Mouse (Mus musculus) limb, embryonic 13.5 days (tissue): ENCODE data around the gene Zan. TPM values are rescaled to one million over a fixed set of nuclear protein-coding genes. Genes with fewer than 3 reads are reported as not detected.

ENCODE experiments used
- ATAC-seq: fragments of 200-750 bp; cut with Nextera tagmentation; 2 replicates; pipeline ENCODE4 v1.8.0; 2017; ENCODE audit warnings: low read depth, moderate number of reproducible peaks, moderate TSS enrichment; ENCODE audit not compliant: low FRiP score
- H3K27ac ChIP-seq: fragments of 300-500 bp; sonication (generic); 2 replicates; pipeline ENCODE4 v1.5.1; 2015; ENCODE audit warnings: inconsistent platforms, mild to moderate bottlenecking, moderate library complexity
- H3K27me3 ChIP-seq: fragments of 300-500 bp; sonication (generic); 2 replicates; pipeline ENCODE4 v1.6.1; 2015; ENCODE audit warnings: mild to moderate bottlenecking, inconsistent platforms
- H3K36me3 ChIP-seq: fragments of 300-500 bp; sonication (generic); 2 replicates; pipeline ENCODE4 v1.6.1; 2015; ENCODE audit warnings: inconsistent platforms, mild to moderate bottlenecking, moderate library complexity
- H3K4me1 ChIP-seq: fragments of 300-500 bp; sonication (generic); 2 replicates; pipeline ENCODE4 v1.6.1; 2015; ENCODE audit warnings: inconsistent platforms
- H3K4me2 ChIP-seq: fragments of 300-500 bp; sonication (generic); replicated peaks from 2 replicates; pipeline ENCODE4 v1.6.1; 2015; ENCODE audit warnings: inconsistent platforms, mild to moderate bottlenecking, moderate library complexity
- H3K4me3 ChIP-seq: fragments of 300-500 bp; sonication (generic); 2 replicates; pipeline ENCODE4 v1.5.1; 2015; ENCODE audit warnings: moderate library complexity, mild to moderate bottlenecking, inconsistent platforms
- H3K9ac ChIP-seq: fragments of 300-500 bp; sonication (generic); 2 replicates; pipeline ENCODE4 v1.6.1; 2015; ENCODE audit warnings: mild to moderate bottlenecking, inconsistent platforms
- H3K9me3 ChIP-seq: fragments of 300-500 bp; sonication (generic); 2 replicates; pipeline ENCODE4 v1.6.1; 2016; ENCODE audit warnings: inconsistent platforms
- WGBS: fragments of 180-500 bp; shearing (Covaris S2); methylation state at CpG from one replicate; pipeline ENCODE4 v1.1.7; 2015; 5-methylcytosine and 5-hydroxymethylcytosine counted together
- polyA plus RNA-seq: library from polyadenylated mRNA; unstranded; fragments of >200 nt; fragmentation: Nextera tagmentation; extraction: Ambion mirVana; gene quantifications from 2 replicates; pipeline ENCODE4 v1.2.1, GENCODE M21; 2015

Zan gene
- polyA plus RNA-seq, 1 experiment from 2014 or later = 0.05 TPM

DNA sequence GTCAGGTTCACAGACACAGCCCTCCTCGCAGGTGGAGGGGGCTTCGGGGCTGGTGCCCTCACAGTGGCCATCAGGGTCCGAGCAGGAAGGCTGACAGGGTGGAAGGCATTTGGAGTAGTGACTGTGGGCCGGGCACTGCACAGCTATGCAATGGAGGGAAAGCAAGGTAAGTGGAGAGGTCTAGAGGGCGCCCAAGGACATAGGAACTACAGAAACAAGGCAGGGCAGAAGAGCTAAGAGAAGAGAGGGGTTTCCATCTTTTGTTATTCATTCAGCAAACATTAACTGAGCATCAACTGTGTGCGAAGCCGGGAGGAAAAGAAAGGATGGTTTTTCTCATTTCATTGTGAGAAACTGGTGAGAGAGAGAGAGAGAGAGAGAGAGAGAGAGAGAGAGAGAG is 82.4 kb downstream of the Zan start:
- Histone ChIP-seq H3K9ac (no peak overlapping the region), H3K36me3 (no peaks in the 10 kb centered on the region)
- 43% methylated on average over 7 of the region's 7 CpGs for WGBS

DNA sequence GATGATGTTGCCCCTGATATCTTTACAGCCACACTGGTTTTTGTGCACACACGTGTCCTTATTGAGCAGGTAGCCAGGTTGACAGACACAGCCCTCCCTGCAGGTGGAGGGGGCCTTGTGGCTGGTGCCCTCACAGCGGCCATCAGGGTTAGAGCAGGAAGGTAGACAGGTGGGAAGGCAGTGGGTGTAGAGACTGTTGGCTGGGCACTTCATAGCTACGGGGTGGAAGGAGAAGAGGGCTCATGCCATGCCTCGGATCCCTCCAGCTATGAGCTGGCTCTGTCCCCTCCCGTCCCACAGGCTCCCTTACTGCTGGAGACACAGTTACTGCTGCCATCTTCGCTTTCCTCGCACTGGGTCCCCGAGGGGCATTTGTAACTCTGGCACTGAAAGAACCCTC is 85.2 kb downstream of the Zan start:
- ATAC-seq = no peak
- H3K4me3 ChIP-seq = no peak overlapping the region
- 78% methylated on average over 8 of the region's 8 CpGs for WGBS
- no peaks in the 10 kb centered on the region for H3K27me3 ChIP-seq
- no peak overlapping the region for H3K9ac ChIP-seq
- H3K4me1 ChIP-seq = no peaks in the 10 kb centered on the region
- no peak overlapping the region for H3K27ac ChIP-seq
- H3K36me3 ChIP-seq = no peaks in the 10 kb centered on the region
- H3K4me2 ChIP-seq = no peak overlapping the region
- H3K9me3 ChIP-seq = no peaks in the 10 kb centered on the region

More for the DNA sequence above, 82.4 kb downstream of the Zan start:
- Histone ChIP-seq H3K27me3 (no peaks in the 10 kb centered on the region), H3K4me2 (no peak overlapping the region), H3K4me1 (no peaks in the 10 kb centered on the region), H3K9me3 (no peaks in the 10 kb centered on the region), H3K4me3 (no peak overlapping the region), H3K27ac (no peak overlapping the region)
- no peak for ATAC-seq

DNA sequence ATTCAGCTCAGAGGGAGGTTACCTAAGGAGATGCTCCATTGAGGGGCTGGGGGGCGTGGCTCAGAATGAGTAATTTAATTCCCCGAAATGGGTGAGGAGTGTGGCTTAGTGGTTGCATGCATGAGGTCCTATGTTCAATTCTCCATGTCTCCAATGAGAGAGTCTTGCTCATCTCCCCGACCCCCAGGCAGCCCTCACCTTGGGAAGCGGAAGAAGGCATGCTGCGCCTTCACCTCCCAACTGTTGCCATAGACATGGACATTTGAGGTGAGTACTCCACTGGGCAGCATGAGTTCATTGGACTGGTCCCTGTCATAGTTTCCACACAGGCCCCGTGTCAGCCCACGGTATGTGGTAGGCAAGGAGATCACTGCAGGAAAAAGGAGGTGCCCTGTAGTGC is 90.2 kb downstream of the Zan start:
- H3K9me3 ChIP-seq = no peaks in the 10 kb centered on the region
- ATAC-seq = no peak
- no peaks in the 10 kb centered on the region for H3K4me1 ChIP-seq
- H3K36me3 ChIP-seq = no peaks in the 10 kb centered on the region
- WGBS = 84% methylated on average over 7 of the region's 7 CpGs
- H3K4me3 ChIP-seq = no peak overlapping the region
- no peaks in the 10 kb centered on the region for H3K27me3 ChIP-seq
- no peak overlapping the region for H3K4me2 ChIP-seq
- H3K9ac ChIP-seq = no peak overlapping the region
- no peak overlapping the region for H3K27ac ChIP-seq

DNA sequence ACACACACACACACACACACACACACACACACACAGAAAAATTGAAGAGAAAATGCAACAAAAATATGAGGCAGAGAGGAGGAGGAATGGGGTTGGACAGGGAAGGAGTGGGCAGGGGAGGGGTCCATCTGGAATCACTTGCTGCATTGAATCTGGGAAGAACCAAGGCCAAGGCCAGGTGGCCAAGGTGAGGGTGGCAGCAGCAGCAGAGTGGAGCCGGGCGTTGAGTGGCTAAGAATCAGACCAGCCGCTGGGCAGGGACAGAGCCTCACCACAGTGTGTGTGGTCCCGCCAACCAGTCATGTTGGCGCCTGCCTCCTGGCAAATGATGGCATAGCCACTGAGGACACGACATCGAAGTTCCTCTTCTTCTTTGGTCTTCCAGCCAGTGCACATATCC is 93.4 kb downstream of the Zan start:
- no peak for ATAC-seq
- no peak overlapping the region for H3K9ac ChIP-seq
- no peaks in the 10 kb centered on the region for H3K27me3 ChIP-seq
- no peak overlapping the region for H3K4me2 ChIP-seq
- H3K36me3 ChIP-seq = no peaks in the 10 kb centered on the region
- H3K4me1 ChIP-seq = no peaks in the 10 kb centered on the region
- WGBS = 79% methylated on average over 7 of the region's 7 CpGs
- H3K9me3 ChIP-seq = no peaks in the 10 kb centered on the region
- no peak overlapping the region for H3K4me3 ChIP-seq
- no peak overlapping the region for H3K27ac ChIP-seq

DNA sequence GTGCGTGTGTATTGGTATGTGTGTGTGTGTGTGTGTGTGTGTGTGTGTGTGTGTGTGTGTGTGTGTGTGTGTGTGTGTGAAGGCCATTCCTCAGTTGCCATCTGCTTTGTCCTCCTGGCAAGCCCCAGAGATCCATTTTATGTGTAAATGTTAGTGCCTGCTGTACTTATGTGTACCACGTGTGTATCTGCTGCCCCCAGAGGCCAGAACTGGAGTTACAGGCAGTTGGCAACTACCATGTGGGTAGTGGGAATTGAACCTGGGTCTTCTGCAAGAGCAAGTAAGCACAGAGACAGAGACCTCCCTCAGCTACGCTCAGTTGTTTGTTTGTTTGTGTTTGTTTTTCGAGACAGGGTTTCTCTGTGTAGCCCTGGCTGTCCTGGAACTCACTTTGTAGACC is 95.7 kb downstream of the Zan start:
- H3K36me3 ChIP-seq = no peaks in the 10 kb centered on the region
- H3K27me3 ChIP-seq = no peaks in the 10 kb centered on the region
- no peak overlapping the region for H3K27ac ChIP-seq
- H3K4me1 ChIP-seq = peaks cover 9% of the 10 kb centered on the region
- 57% methylated on average over 4 of the region's 4 CpGs for WGBS
- no peak for ATAC-seq
- no peak overlapping the region for H3K4me3 ChIP-seq
- H3K4me2 ChIP-seq = no peak overlapping the region
- no peak overlapping the region for H3K9ac ChIP-seq
- no peaks in the 10 kb centered on the region for H3K9me3 ChIP-seq

DNA sequence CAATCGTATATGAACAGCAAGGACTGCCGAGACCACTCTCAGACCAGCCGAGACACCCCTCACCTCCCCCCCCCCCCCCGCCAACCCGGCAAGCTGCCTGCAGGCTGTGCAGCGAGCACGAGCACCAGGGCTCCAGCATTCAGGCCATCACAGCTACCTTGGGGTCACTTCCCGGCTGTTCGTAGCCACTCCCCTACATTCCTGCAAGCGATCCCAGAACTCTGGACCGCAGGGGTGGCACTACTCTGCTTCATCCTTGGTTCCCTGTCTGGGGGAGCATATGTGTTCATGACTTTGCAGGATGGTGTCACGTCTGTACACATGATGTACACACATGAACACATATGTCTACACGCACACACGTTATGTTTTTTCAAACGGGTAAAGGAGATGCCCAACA is 99.3 kb downstream of the Zan start:
- Histone ChIP-seq H3K4me2 (peak overlapping the region; percentile 53), H3K9me3 (no peaks in the 10 kb centered on the region), H3K36me3 (peaks cover 33% of the 10 kb centered on the region), H3K4me3 (no peak overlapping the region), H3K4me1 (peaks cover 18% of the 10 kb centered on the region), H3K27ac (no peak overlapping the region), H3K27me3 (no peaks in the 10 kb centered on the region), H3K9ac (no peak overlapping the region)
- WGBS = 29% methylated on average over 9 of the region's 15 CpGs
- no peak for ATAC-seq

DNA sequence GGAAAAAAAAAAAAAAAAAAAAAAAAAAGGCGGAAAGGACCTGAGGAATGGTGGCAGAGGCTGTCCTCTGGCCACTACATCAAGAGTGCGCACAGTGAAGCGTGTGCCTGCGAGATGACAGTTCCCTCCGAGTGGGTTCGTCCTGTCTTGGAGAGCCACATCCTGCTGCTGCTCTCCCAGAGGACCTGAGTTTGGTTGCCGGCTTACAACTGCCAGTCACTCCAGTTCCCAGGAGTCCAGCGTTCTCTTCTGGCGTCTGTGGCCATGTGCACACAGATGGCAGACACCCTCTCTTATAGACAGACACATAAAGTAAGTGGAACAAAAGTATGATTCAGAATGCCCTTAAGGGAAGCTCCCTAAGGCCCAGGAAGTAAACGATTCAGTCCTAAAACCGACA is 99.7 kb downstream of the Zan start:
- WGBS = 25% methylated on average over 10 of the region's 11 CpGs
- peak overlapping the region; percentile 39; the same call in 1 of the 2 replicates for H3K9ac ChIP-seq
- H3K36me3 ChIP-seq = peaks cover 37% of the 10 kb centered on the region
- no peak for ATAC-seq
- peaks cover 18% of the 10 kb centered on the region for H3K4me1 ChIP-seq
- peak overlapping the region; percentile 53 for H3K4me2 ChIP-seq
- H3K27ac ChIP-seq = no peak overlapping the region
- H3K27me3 ChIP-seq = no peaks in the 10 kb centered on the region
- H3K4me3 ChIP-seq = no peak overlapping the region
- H3K9me3 ChIP-seq = no peaks in the 10 kb centered on the region

DNA sequence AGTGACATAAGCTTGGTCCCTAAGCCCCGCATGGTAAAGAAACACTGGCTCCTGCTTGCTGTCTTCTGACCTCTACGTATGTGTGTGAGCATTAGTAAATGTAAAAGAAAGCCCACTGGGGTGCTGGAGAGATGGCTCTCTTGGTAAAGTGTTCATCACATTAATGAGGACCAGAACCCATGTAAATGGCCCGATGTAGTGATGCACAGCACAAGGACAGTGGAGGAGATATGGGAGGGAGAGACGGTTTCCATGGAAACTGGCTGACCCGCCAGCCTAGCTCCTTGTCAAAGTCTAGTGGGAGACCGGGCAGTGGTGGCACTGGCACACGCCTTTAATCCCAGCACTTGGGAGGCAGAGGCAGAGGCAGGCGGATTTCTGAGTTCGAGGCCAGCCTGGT is 100.1 kb downstream of the Zan start:
- peaks cover 42% of the 10 kb centered on the region for H3K36me3 ChIP-seq
- H3K4me2 ChIP-seq = no peak overlapping the region; the same call in 1 of the 2 replicates
- H3K4me1 ChIP-seq = peaks cover 18% of the 10 kb centered on the region
- H3K4me3 ChIP-seq = no peak overlapping the region
- H3K27ac ChIP-seq = no peak overlapping the region
- peak; percentile 16; the same call in 1 of the 2 replicates for ATAC-seq
- H3K9me3 ChIP-seq = no peaks in the 10 kb centered on the region
- no peaks in the 10 kb centered on the region for H3K27me3 ChIP-seq
- H3K9ac ChIP-seq = no peak overlapping the region
- 54% methylated on average over 9 of the region's 9 CpGs for WGBS

DNA sequence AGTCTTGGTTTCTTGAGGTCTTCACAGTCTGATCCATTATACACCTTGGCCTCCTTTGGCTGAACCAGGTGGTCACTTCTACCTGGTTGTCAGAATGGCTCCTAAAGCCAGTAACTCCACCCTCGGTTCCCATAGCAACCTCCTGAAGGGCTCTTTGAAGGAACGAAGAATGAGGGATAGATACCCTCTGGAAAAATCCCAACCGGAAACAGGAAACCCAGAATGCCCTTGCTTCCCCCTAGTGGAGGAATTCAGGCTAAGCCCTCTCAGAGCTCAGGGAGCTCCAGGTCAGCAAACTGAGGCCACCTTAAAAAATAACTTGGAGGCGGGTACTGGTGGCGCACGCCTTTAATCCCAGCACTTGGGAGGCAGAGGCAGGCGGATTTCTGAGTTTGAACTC is 100.7 kb downstream of the Zan start:
- Histone ChIP-seq H3K4me3 (no peak overlapping the region), H3K9ac (no peak overlapping the region), H3K4me2 (no peak overlapping the region), H3K36me3 (peaks cover 47% of the 10 kb centered on the region), H3K27me3 (no peaks in the 10 kb centered on the region), H3K9me3 (no peaks in the 10 kb centered on the region), H3K27ac (no peak overlapping the region), H3K4me1 (peaks cover 18% of the 10 kb centered on the region)
- ATAC-seq = no peak
- WGBS = 33% methylated on average over 7 of the region's 7 CpGs

DNA sequence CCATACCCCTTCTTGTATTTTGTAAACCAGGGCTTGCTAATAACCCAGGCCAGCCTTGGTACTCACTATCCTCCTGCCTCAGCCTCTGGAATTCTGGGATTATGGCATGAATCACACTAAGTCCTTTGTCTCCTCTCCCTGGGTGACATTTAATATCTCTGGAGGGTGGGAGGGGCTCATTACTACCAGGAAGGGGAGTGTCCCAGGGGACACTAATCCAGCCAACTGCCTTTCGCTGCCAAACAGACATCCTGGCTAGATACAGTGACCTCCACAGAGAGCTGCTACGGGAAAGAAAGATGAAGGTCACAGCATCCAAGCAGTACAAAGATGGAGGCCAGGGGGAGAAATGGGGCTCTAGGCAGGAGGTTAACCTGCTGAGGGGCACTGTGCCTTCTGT is 101.2 kb downstream of the Zan start:
- no peak overlapping the region for H3K4me2 ChIP-seq
- peaks cover 53% of the 10 kb centered on the region for H3K36me3 ChIP-seq
- no peak overlapping the region for H3K9ac ChIP-seq
- 43% methylated on average over 2 of the region's 2 CpGs for WGBS
- H3K27me3 ChIP-seq = no peaks in the 10 kb centered on the region
- H3K4me1 ChIP-seq = peaks cover 18% of the 10 kb centered on the region
- H3K9me3 ChIP-seq = no peaks in the 10 kb centered on the region
- ATAC-seq = peak; percentile 28; the same call in 1 of the 2 replicates
- H3K27ac ChIP-seq = peak overlapping the region; percentile 1; the same call in 1 of the 2 replicates
- H3K4me3 ChIP-seq = no peak overlapping the region

DNA sequence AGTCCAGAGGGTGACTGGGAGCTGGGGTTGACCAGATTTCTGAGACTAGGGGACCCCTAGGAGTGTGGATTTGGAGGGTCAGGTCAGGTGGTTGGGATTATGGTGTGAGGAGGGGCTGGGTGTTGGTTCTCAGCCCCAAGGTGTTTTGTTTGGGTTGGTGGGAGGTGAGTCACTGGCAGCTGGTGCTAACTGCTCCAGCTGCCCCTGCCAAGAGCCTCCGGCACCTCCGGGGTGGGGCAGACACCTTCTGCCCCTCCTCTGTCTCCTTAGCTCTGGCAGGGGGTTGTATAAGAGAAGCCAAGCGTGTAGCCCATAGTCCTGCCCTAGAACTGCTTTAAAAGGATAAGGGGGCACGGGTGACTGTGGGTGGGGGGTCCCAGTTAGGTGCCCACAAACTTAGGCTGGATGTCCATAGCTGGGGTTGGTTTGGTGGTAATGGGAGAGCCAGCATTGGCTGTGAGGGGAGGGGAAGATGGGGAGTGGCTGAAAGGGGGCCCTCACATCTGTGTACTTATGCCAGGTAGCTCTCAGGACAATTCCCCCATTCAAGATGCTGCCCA is 102.3 kb downstream of the Zan start:
- H3K36me3 ChIP-seq = peaks cover 63% of the 10 kb centered on the region
- no peak overlapping the region for H3K4me2 ChIP-seq
- peak overlapping the region; percentile 39; the same call in 1 of the 2 replicates for H3K27ac ChIP-seq
- no peak overlapping the region for H3K9ac ChIP-seq
- ATAC-seq = no peak
- H3K9me3 ChIP-seq = no peaks in the 10 kb centered on the region
- WGBS = 79% methylated on average over 4 of the region's 4 CpGs
- no peak overlapping the region for H3K4me3 ChIP-seq
- peaks cover 18% of the 10 kb centered on the region for H3K4me1 ChIP-seq
- H3K27me3 ChIP-seq = no peaks in the 10 kb centered on the region

DNA sequence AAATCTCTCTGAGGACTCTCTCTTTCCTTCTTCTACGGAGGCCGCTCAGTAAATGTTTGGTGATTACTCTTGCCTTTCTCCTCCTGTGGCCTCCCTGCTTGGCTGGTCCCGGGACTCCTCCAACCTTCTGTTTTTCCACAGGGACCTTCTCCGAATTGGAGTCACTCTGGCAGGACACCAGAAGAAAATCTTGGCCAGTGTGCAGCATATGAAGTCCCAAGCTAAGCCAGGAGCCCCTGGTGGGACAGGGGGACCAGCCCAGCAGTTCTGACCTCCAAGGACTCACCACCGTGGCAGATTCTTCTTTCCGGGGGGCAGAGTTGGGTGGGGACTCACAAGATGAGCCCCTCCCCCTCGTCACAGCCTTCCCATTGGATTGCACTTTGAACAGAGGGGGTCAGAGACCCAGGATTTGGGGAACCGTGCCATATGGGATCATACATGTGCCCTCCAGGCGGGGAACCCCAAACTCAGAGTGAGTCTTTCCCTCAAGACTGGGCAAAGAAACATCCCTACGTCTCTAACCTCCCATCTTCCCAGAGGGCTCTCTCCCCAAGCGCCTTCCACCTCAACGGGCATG is 103.4 kb downstream of the Zan start:
- Histone ChIP-seq H3K36me3 (peaks cover 75% of the 10 kb centered on the region), H3K9me3 (no peaks in the 10 kb centered on the region), H3K4me3 (no peak overlapping the region), H3K4me1 (peaks cover 18% of the 10 kb centered on the region), H3K27me3 (no peaks in the 10 kb centered on the region), H3K4me2 (no peak overlapping the region), H3K9ac (no peak overlapping the region), H3K27ac (no peak overlapping the region)
- WGBS = 79% methylated on average over 12 of the region's 12 CpGs
- no peak for ATAC-seq

DNA sequence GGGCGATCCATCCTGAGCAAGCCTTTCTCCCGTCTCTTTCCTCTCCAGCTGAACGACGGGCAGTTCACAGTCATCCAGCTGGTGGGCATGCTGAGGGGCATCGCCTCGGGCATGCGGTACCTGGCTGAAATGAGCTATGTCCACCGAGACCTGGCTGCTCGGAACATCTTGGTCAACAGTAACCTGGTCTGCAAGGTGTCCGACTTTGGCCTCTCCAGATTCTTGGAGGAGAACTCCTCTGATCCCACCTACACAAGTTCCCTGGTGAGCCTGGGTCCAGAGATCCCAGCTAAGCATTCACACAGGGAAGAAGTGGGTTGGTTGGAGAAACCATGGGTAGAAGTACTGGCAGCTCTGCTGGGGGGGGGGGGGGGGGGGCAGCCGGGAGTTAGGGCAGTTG is 107.2 kb downstream of the Zan start:
- peaks cover 100% of the 10 kb centered on the region for H3K36me3 ChIP-seq
- 97% methylated on average over 10 of the region's 11 CpGs for WGBS
- ATAC-seq = no peak

More for the DNA sequence above, 107.2 kb downstream of the Zan start:
- Histone ChIP-seq H3K9ac (no peak overlapping the region), H3K9me3 (no peaks in the 10 kb centered on the region), H3K27me3 (no peaks in the 10 kb centered on the region), H3K4me3 (no peak overlapping the region), H3K4me2 (no peak overlapping the region), H3K4me1 (peaks cover 3% of the 10 kb centered on the region; the same call in 1 of the 2 replicates), H3K27ac (no peak overlapping the region)
